Mouse (Mus musculus) heart, embryonic 10.5 days (tissue): Measurements from ENCODE around the gene Lnpk. TPM values are rescaled to one million over a fixed set of nuclear protein-coding genes. Genes with fewer than 3 reads are reported as not detected.

ENCODE experiments used
- DNase-seq: peaks from one replicate; pipeline ENCODE4 v3.0.0-alpha.2; 2017; ENCODE audit warnings: low spot score
- H3K27ac ChIP-seq: fragments of 300-500 bp; sonication (generic); 2 replicates; pipeline ENCODE4 v1.5.1; 2016; ENCODE audit warnings: mild to moderate bottlenecking
- H3K27me3 ChIP-seq: fragments of 300-500 bp; sonication (generic); 2 replicates; pipeline ENCODE4 v1.6.1; 2016; ENCODE audit warnings: mild to moderate bottlenecking; ENCODE audit not compliant: poor library complexity, insufficient read depth, severe bottlenecking
- H3K36me3 ChIP-seq: fragments of 300-500 bp; sonication (generic); 2 replicates; pipeline ENCODE4 v1.6.1; 2016; ENCODE audit warnings: mild to moderate bottlenecking, moderate library complexity
- H3K4me1 ChIP-seq: fragments of 300-500 bp; sonication (generic); 2 replicates; pipeline ENCODE4 v1.6.1; 2016; ENCODE audit warnings: mild to moderate bottlenecking
- H3K4me3 ChIP-seq: fragments of 300-500 bp; sonication (generic); 2 replicates; pipeline ENCODE4 v1.5.1; 2016; ENCODE audit warnings: mild to moderate bottlenecking, moderate library complexity
- H3K9me3 ChIP-seq: fragments of 300-500 bp; sonication (generic); 2 replicates; pipeline ENCODE4 v1.6.1; 2016; ENCODE audit warnings: mild to moderate bottlenecking, moderate library complexity
- WGBS: fragments of 180-500 bp; shearing (Covaris S2); methylation state at CpG from one replicate; pipeline ENCODE4 v1.1.7; 2016; 5-methylcytosine and 5-hydroxymethylcytosine counted together
- polyA plus RNA-seq: library from polyadenylated mRNA; unstranded; fragments of >200 nt; fragmentation: Nextera tagmentation; extraction: Ambion mirVana; gene quantifications from 2 replicates; pipeline ENCODE4 v1.2.1, GENCODE M21; 2016

Gene Lnpk
- polyA plus RNA-seq = 24.6 and 28.0 TPM in 2 replicates

GRCm38 (mm10) chr2:74578843-74579489 lies at the start of gene Lnpk:
Gene Lnpk (minus strand): TSS chr2:74579435.
- WGBS = under 1% methylated on average over 34 of the region's 34 CpGs
- H3K9me3 ChIP-seq = no peaks in the 10 kb centered on the region
- DNase-seq = peak; percentile 97
- no peaks in the 10 kb centered on the region for H3K27me3 ChIP-seq
- H3K36me3 ChIP-seq = no peaks in the 10 kb centered on the region
- H3K4me1 ChIP-seq = peaks cover 10% of the 10 kb centered on the region
- H3K4me3 ChIP-seq = peak within 1 kb of the TSS; percentile 98
- H3K27ac ChIP-seq = peak within 1 kb of the TSS; percentile 95

GRCm38 (mm10) chr2:74620368-74620767 lies 41.1 kb upstream of the Lnpk start:
- Histone ChIP-seq H3K4me3 (no peak overlapping the region), H3K36me3 (no peaks in the 10 kb centered on the region), H3K9me3 (no peaks in the 10 kb centered on the region), H3K27me3 (no peaks in the 10 kb centered on the region), H3K27ac (no peak overlapping the region), H3K4me1 (no peaks in the 10 kb centered on the region)
- 86% methylated on average over 10 of the region's 10 CpGs for WGBS
- DNase-seq = no peak

GRCm38 (mm10) chr2:74619676-74620246 lies 40.5 kb upstream of the Lnpk start:
- Histone ChIP-seq H3K36me3 (no peaks in the 10 kb centered on the region), H3K27me3 (no peaks in the 10 kb centered on the region), H3K9me3 (no peaks in the 10 kb centered on the region), H3K4me3 (no peak overlapping the region), H3K27ac (no peak overlapping the region), H3K4me1 (no peaks in the 10 kb centered on the region)
- no peak for DNase-seq
- 84% methylated on average over 3 of the region's 3 CpGs for WGBS

- no peak overlapping the region for H3K4me3 ChIP-seq
- no peak for DNase-seq
- WGBS = 80% methylated on average over 9 of the region's 9 CpGs
- no peaks in the 10 kb centered on the region for H3K9me3 ChIP-seq
- H3K4me1 ChIP-seq = no peaks in the 10 kb centered on the region
- no peaks in the 10 kb centered on the region for H3K36me3 ChIP-seq
- no peak overlapping the region for H3K27ac ChIP-seq
- no peaks in the 10 kb centered on the region for H3K27me3 ChIP-seq
These were observed 38.5 kb upstream of the Lnpk start for GRCm38 (mm10) chr2:74617706-74618105.

GRCm38 (mm10) chr2:74611406-74611805 lies 32.2 kb upstream of the Lnpk start:
- Histone ChIP-seq H3K27ac (no peak overlapping the region), H3K9me3 (no peaks in the 10 kb centered on the region), H3K36me3 (no peaks in the 10 kb centered on the region), H3K4me1 (no peaks in the 10 kb centered on the region), H3K4me3 (no peak overlapping the region), H3K27me3 (no peaks in the 10 kb centered on the region)
- 82% methylated on average over 4 of the region's 4 CpGs for WGBS
- DNase-seq = no peak

GRCm38 (mm10) chr2:74609350-74609749 lies 30.1 kb upstream of the Lnpk start:
- Histone ChIP-seq H3K36me3 (no peaks in the 10 kb centered on the region), H3K27me3 (no peaks in the 10 kb centered on the region), H3K27ac (no peak overlapping the region), H3K4me1 (no peaks in the 10 kb centered on the region), H3K4me3 (no peak overlapping the region), H3K9me3 (no peaks in the 10 kb centered on the region)
- no peak for DNase-seq

- WGBS = 86% methylated on average over 5 of the region's 5 CpGs
- no peak overlapping the region for H3K27ac ChIP-seq
- H3K4me3 ChIP-seq = no peak overlapping the region
- H3K9me3 ChIP-seq = no peaks in the 10 kb centered on the region
- no peaks in the 10 kb centered on the region for H3K36me3 ChIP-seq
- no peaks in the 10 kb centered on the region for H3K27me3 ChIP-seq
- DNase-seq = no peak
- H3K4me1 ChIP-seq = no peaks in the 10 kb centered on the region
These were observed 27.0 kb upstream of the Lnpk start for GRCm38 (mm10) chr2:74606087-74606760.

- Histone ChIP-seq H3K9me3 (no peaks in the 10 kb centered on the region), H3K4me1 (no peaks in the 10 kb centered on the region), H3K27ac (no peak overlapping the region), H3K36me3 (no peaks in the 10 kb centered on the region), H3K27me3 (no peaks in the 10 kb centered on the region), H3K4me3 (no peak overlapping the region)
- DNase-seq = no peak
- WGBS = 46% methylated on average over 3 of the region's 3 CpGs
These were observed 24.8 kb upstream of the Lnpk start for GRCm38 (mm10) chr2:74604011-74604410.

GRCm38 (mm10) chr2:74602483-74602882 lies 23.2 kb upstream of the Lnpk start:
- no peak overlapping the region for H3K4me3 ChIP-seq
- no peaks in the 10 kb centered on the region for H3K27me3 ChIP-seq
- no peaks in the 10 kb centered on the region for H3K4me1 ChIP-seq
- no peak overlapping the region for H3K27ac ChIP-seq
- no peaks in the 10 kb centered on the region for H3K9me3 ChIP-seq
- 74% methylated on average over 5 of the region's 5 CpGs for WGBS
- H3K36me3 ChIP-seq = no peaks in the 10 kb centered on the region
- DNase-seq = no peak

GRCm38 (mm10) chr2:74597169-74597568 lies 17.9 kb upstream of the Lnpk start:
- H3K27ac ChIP-seq = no peak overlapping the region
- H3K4me3 ChIP-seq = no peak overlapping the region
- no peak for DNase-seq
- H3K27me3 ChIP-seq = no peaks in the 10 kb centered on the region
- 81% methylated on average over 3 of the region's 3 CpGs for WGBS
- no peaks in the 10 kb centered on the region for H3K9me3 ChIP-seq
- no peaks in the 10 kb centered on the region for H3K4me1 ChIP-seq
- no peaks in the 10 kb centered on the region for H3K36me3 ChIP-seq

- no peak for DNase-seq
- no peaks in the 10 kb centered on the region for H3K27me3 ChIP-seq
- H3K36me3 ChIP-seq = no peaks in the 10 kb centered on the region
- H3K4me1 ChIP-seq = no peaks in the 10 kb centered on the region
- H3K4me3 ChIP-seq = no peak overlapping the region
- H3K27ac ChIP-seq = no peak overlapping the region
- no peaks in the 10 kb centered on the region for H3K9me3 ChIP-seq
These were observed 16.9 kb upstream of the Lnpk start for GRCm38 (mm10) chr2:74596094-74596493.

GRCm38 (mm10) chr2:74578146-74578842 lies 941 bp downstream of the Lnpk start:
- Histone ChIP-seq H3K27me3 (no peaks in the 10 kb centered on the region), H3K9me3 (no peaks in the 10 kb centered on the region), H3K36me3 (no peaks in the 10 kb centered on the region), H3K4me1 (peaks cover 10% of the 10 kb centered on the region), H3K27ac (peak overlapping the region; percentile 95), H3K4me3 (peak overlapping the region; percentile 98)
- peak; percentile 82 for DNase-seq
- 1% methylated on average over 55 of the region's 55 CpGs for WGBS

- Histone ChIP-seq H3K9me3 (no peaks in the 10 kb centered on the region), H3K27ac (no peak overlapping the region), H3K27me3 (no peaks in the 10 kb centered on the region), H3K4me3 (no peak overlapping the region), H3K4me1 (no peaks in the 10 kb centered on the region), H3K36me3 (peaks cover 8% of the 10 kb centered on the region; the same call in 1 of the 2 replicates)
- DNase-seq = no peak
- 73% methylated on average over 4 of the region's 4 CpGs for WGBS
These were observed 8.8 kb downstream of the Lnpk start for GRCm38 (mm10) chr2:74570390-74570789.
